Mouse (Mus musculus): ENCODE results near the gene Tff1. TPM values are rescaled to one million over a fixed set of nuclear protein-coding genes. Genes with fewer than 3 reads are reported as not detected.

Tff1 gene
- polyA plus RNA-seq, 1 experiment from 2014 or later = not detected

DNA sequence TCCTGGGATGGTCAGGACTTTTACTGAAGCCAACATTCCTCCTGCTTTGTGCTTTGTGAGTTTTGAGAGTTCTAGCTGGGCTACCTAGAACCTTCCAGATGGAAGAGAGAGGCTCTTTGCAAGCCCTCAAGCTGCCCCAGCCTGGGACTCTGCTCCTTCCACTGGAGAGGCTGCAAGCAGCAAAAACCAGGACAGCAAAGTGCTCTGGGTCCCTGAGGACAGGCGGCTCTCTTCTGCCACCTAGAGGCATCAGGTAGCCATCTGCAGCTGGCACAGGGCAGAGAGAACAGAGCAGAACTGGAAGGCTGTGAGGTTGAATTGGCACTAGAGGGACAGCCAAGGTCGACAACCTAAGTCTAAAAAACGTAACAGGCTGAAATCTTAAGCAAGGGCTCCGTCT, 22.3 kb upstream of the Tff1 start:
- WGBS = 15% methylated on average over 4 of the region's 4 CpGs

DNA sequence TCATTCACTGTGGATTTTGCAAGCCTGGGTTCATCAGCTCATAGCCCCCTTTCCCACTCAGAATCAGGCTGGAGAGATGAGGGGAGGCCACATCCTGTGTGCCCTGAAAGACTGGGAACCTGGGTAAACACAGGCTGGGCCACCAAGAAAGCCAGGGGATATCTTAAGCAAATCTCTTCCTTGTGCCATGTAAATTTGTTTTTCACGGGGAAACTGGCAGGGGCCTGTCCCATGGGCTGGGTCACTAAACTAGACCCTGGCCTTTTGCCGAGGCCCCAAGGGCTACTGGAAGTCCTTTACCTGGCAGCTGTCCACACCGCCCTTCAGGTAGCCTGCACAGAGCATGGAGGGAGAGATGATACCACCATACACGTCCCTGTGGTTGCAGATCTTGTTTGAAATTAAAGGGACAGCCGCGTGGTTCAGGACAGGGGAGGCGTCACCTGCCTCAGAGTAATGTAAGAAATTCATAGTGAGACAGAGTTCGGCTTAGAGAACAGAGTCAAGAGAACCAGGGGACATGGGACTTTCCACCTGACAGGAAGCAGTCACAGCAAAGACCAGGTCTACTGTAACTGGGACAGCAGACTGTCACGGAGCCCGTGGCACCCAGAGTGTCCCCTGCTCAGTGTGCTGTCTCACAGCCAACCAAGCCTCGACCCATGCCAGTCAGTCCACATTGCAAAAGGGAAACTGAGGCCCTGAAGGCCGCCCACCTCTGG, 19.4 kb upstream of the Tff1 start:
- ATAC-seq (replicated peaks; ENCODE audit: insufficient number of reproducible peaks, insufficient read depth, low FRiP score, low read depth) = no peak
- no peaks in the 10 kb centered on the region for H3K9me3 ChIP-seq (replicated peaks)
- no peak overlapping the region for H3K4me2 ChIP-seq
- no peak overlapping the region for H3K4me3 ChIP-seq
- WGBS = 71% methylated on average over 12 of the region's 12 CpGs
- H3K4me1 ChIP-seq (replicated peaks) = no peaks in the 10 kb centered on the region
- no peaks in the 10 kb centered on the region for H3K36me3 ChIP-seq
- peaks cover 11% of the 10 kb centered on the region; the same call in 1 of the 2 replicates for H3K27me3 ChIP-seq
- no peak overlapping the region for H3K9ac ChIP-seq
- H3K27ac ChIP-seq = no peak overlapping the region

More for the DNA sequence above, 22.3 kb upstream of the Tff1 start:
- Histone ChIP-seq H3K27ac (no peak overlapping the region), H3K36me3 (no peaks in the 10 kb centered on the region), H3K4me3 (no peak overlapping the region), H3K27me3 (peaks cover 11% of the 10 kb centered on the region; the same call in 1 of the 2 replicates), H3K4me1 (replicated peaks) (no peaks in the 10 kb centered on the region), H3K9ac (no peak overlapping the region), H3K4me2 (no peak overlapping the region), H3K9me3 (replicated peaks) (no peaks in the 10 kb centered on the region)
- ATAC-seq (replicated peaks; ENCODE audit: insufficient number of reproducible peaks, insufficient read depth, low FRiP score, low read depth) = no peak

DNA sequence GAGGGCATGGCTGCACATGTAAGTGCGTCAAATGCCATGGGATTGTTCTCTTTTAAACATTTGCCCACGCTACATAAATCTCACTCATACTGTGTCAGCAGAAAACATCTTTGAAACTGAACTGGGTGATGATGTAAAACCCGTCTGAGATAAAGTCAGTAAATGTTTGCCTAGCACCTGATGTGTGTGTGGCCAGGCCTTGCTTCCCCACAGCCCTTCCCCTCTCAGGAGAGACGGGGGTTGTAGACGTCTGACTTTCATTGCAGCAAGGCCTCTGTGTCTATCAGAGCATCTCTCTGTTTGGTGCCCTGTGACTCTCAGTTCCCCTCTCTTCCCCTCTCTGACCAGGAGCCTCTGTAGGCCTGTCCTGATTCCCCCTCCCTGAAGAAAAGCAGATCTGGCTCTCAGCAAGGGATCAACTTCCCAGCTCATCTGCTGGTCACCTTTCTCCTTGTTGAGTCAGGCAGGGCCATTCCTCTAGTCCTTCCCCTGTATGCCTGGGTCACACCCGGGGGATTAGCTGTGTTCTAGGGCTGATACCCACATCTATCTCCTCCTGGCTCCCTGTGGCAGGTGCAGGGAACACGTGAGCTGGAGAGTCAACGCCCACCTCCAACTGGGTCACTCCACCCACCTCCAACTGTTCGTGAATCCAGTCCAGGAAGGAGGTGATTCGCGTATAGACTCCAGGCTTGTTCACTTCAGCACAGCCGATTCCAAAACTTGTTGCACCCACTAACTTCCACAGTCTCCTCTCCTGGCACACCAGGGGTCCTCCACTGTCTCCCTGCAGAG, 18.3 kb upstream of the Tff1 start:
- Histone ChIP-seq H3K4me2 (no peak overlapping the region), H3K4me1 (replicated peaks) (no peaks in the 10 kb centered on the region), H3K9me3 (replicated peaks) (no peaks in the 10 kb centered on the region), H3K27me3 (peaks cover 7% of the 10 kb centered on the region; the same call in 1 of the 2 replicates), H3K27ac (no peak overlapping the region), H3K9ac (no peak overlapping the region), H3K4me3 (no peak overlapping the region), H3K36me3 (no peaks in the 10 kb centered on the region)
- WGBS = 61% methylated on average over 12 of the region's 12 CpGs
- no peak for ATAC-seq (replicated peaks; ENCODE audit: insufficient number of reproducible peaks, insufficient read depth, low FRiP score, low read depth)

DNA sequence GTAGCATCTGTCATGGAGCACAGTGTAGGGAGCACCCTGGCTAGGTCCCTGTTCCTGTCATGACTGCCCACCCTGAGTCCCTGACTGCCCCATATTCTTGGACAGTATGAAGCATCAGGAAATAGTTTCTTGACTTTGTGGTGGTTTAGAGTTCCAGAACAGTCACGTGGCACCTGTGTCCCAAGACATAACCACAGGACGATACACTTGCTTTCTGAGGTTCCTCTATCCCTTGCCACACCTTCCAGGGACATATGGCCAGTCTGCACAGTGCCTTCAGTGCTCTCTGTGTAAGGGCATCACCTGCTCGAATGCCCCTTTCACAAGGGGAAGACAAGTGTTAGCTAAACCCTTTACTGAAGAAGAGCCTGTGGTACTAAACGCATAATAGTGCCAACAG, 16.4 kb upstream of the Tff1 start:
- Histone ChIP-seq H3K27me3 (no peaks in the 10 kb centered on the region), H3K27ac (no peak overlapping the region), H3K9ac (no peak overlapping the region), H3K4me1 (replicated peaks) (no peaks in the 10 kb centered on the region), H3K4me3 (no peak overlapping the region), H3K36me3 (no peaks in the 10 kb centered on the region), H3K4me2 (no peak overlapping the region), H3K9me3 (replicated peaks) (no peaks in the 10 kb centered on the region)
- ATAC-seq (replicated peaks; ENCODE audit: insufficient number of reproducible peaks, insufficient read depth, low FRiP score, low read depth) = no peak
- WGBS = 69% methylated on average over 4 of the region's 4 CpGs

DNA sequence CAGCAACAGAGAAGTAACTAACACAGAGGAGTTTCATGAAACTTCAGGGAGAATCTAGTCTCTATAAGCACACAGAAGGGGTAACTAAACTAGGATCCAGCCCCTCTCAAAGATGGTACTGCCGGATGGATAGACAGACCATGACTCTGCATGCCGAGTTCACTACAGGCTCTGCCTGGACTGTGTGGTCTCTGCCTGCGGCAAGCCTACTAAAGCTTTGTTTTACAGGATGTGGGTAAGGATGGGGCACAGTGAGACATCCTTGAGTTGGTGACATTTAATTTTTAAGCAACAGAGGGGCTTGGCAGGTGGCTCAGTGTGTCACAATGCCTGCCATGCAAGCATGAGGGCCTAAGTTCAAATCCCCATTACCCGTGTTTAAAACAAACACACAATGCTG, 11.2 kb upstream of the Tff1 start:
- no peak for ATAC-seq (replicated peaks; ENCODE audit: insufficient number of reproducible peaks, insufficient read depth, low FRiP score, low read depth)
- no peaks in the 10 kb centered on the region for H3K9me3 ChIP-seq (replicated peaks)
- WGBS = 79% methylated on average over 4 of the region's 4 CpGs

DNA sequence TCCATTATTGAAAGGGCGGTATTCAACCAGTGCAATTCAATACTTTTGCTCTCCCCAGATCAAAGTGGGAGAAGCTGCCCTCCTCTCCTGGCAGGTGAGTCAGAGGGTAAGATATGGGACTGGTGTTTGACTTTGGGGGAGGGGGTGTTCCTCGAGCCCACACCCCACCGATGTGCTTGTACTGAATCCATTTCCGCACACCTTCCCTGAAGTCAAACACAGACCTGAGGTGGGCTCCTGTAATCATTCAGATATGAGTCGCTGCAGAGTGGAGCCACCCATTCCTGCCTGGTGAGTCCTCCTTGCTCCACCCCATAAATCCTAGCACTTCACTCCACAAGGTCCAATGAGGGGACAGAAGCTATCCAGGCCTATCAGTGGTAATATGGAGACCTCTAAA, 4.7 kb upstream of the Tff1 start:
- no peaks in the 10 kb centered on the region for H3K27me3 ChIP-seq
- no peak overlapping the region for H3K9ac ChIP-seq
- WGBS = 72% methylated on average over 5 of the region's 5 CpGs
- no peak overlapping the region for H3K27ac ChIP-seq
- H3K4me1 ChIP-seq (replicated peaks) = no peaks in the 10 kb centered on the region
- no peak overlapping the region for H3K4me2 ChIP-seq
- H3K36me3 ChIP-seq = no peaks in the 10 kb centered on the region
- no peak for ATAC-seq (replicated peaks; ENCODE audit: insufficient number of reproducible peaks, insufficient read depth, low FRiP score, low read depth)
- H3K4me3 ChIP-seq = no peak overlapping the region
- no peaks in the 10 kb centered on the region for H3K9me3 ChIP-seq (replicated peaks)

More for the DNA sequence above, 11.2 kb upstream of the Tff1 start:
- H3K27ac ChIP-seq = no peak overlapping the region
- no peak overlapping the region for H3K4me2 ChIP-seq
- no peaks in the 10 kb centered on the region for H3K4me1 ChIP-seq (replicated peaks)
- H3K4me3 ChIP-seq = no peak overlapping the region
- H3K36me3 ChIP-seq = no peaks in the 10 kb centered on the region
- H3K27me3 ChIP-seq = no peaks in the 10 kb centered on the region
- H3K9ac ChIP-seq = no peak overlapping the region

DNA sequence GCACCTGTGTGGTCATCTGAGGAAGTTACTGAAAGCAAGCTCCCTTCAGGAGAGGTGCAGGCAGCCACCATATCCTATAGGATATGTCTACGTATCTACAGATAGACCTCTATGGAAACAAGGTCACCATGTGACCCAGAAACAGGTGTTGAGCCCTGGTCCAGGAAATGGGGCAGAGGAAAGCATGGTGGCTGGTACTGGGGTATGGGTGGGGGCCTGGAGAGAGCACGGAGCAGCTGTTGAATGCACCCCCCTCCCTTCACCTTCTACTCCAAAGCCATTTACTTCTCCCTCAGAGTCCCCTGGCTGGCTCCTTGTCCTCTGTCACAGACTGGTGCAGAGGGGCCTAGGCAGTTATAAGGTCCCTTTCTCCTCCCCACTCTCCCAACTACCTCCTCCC, 1.3 kb downstream of the Tff1 start:
- H3K36me3 ChIP-seq = no peaks in the 10 kb centered on the region
- H3K4me3 ChIP-seq = no peak overlapping the region
- H3K9ac ChIP-seq = no peak overlapping the region
- no peaks in the 10 kb centered on the region for H3K9me3 ChIP-seq (replicated peaks)
- H3K27me3 ChIP-seq = no peaks in the 10 kb centered on the region
- 72% methylated on average over 2 of the region's 2 CpGs for WGBS
- no peak overlapping the region for H3K27ac ChIP-seq
- H3K4me2 ChIP-seq = no peak overlapping the region
- H3K4me1 ChIP-seq (replicated peaks) = no peaks in the 10 kb centered on the region
- no peak for ATAC-seq (replicated peaks; ENCODE audit: insufficient number of reproducible peaks, insufficient read depth, low FRiP score, low read depth)

DNA sequence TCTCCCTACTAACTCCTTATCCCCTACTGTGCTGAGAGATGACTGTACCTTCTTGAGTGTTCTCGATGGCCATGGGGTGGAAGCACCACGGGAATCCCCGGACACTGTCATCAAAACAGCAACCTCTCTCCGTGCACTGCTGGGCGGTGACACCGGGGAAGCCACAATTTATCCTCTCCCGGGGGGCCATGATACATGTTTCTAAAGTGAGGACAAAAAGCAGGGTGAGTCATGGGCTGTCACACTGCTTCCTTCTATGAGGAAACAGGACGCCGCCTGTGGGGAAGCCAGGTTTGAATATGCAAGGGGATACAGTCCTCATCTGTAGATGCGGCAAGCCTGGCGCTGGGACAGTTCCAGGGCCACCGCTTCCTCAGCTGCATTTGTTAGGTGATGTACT, 2.5 kb downstream of the Tff1 start:
- no peaks in the 10 kb centered on the region for H3K9me3 ChIP-seq (replicated peaks)
- no peak overlapping the region for H3K4me3 ChIP-seq
- no peaks in the 10 kb centered on the region for H3K27me3 ChIP-seq
- WGBS = 73% methylated on average over 12 of the region's 12 CpGs
- H3K9ac ChIP-seq = no peak overlapping the region
- no peak for ATAC-seq (replicated peaks; ENCODE audit: insufficient number of reproducible peaks, insufficient read depth, low FRiP score, low read depth)
- no peak overlapping the region for H3K4me2 ChIP-seq
- H3K36me3 ChIP-seq = no peaks in the 10 kb centered on the region
- H3K27ac ChIP-seq = no peak overlapping the region
- H3K4me1 ChIP-seq (replicated peaks) = no peaks in the 10 kb centered on the region

DNA sequence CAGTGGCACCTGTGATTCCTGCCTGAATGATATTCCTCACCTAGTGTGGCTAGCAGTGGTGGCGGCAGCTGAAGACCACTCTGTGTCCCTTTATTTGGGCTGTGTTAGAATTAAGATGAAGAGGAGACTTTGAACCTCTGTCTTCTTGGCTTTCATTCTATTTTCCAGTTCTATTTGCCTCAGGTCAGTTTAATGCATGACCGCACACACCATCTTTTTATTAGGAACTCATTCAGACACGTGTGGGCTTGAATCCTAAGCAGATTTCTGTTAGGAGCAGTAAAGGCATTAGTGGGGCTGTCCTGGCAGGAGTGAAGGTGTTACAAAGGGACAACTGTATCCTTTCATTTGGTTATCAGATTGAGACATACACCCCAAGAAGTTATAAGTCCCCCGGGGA, 4.8 kb downstream of the Tff1 start:
- no peaks in the 10 kb centered on the region for H3K36me3 ChIP-seq
- H3K9ac ChIP-seq = no peak overlapping the region
- no peak overlapping the region for H3K27ac ChIP-seq
- 85% methylated on average over 4 of the region's 4 CpGs for WGBS
- H3K4me2 ChIP-seq = no peak overlapping the region
- no peak overlapping the region for H3K4me3 ChIP-seq
- H3K9me3 ChIP-seq (replicated peaks) = no peaks in the 10 kb centered on the region
- H3K4me1 ChIP-seq (replicated peaks) = no peaks in the 10 kb centered on the region
- H3K27me3 ChIP-seq = no peaks in the 10 kb centered on the region
- ATAC-seq (replicated peaks; ENCODE audit: insufficient number of reproducible peaks, insufficient read depth, low FRiP score, low read depth) = no peak

DNA sequence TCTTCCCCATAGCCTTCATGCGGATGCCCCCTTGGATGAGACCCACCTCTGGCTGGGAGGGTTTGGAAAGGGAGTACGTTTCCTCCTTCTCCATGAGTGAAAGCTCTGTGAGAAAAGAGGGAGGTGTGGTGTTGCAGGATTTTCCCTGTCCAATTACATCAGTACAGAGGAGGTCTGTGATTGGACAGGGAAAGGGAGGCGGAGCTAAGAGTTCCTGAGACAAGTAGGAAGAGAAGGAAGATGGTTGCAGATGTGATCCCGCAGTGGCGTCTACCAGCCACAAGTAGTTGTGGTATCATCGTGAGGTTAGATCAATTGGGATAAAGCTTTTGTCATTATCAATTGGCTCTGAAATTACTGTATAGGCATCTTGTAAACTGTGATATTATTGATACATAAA, 7.2 kb downstream of the Tff1 start:
- H3K9me3 ChIP-seq (replicated peaks) = no peaks in the 10 kb centered on the region
- H3K27ac ChIP-seq = no peak overlapping the region
- ATAC-seq (replicated peaks; ENCODE audit: insufficient number of reproducible peaks, insufficient read depth, low FRiP score, low read depth) = no peak
- WGBS = 70% methylated on average over 6 of the region's 6 CpGs
- no peak overlapping the region for H3K4me2 ChIP-seq
- no peak overlapping the region for H3K9ac ChIP-seq
- no peaks in the 10 kb centered on the region for H3K36me3 ChIP-seq
- H3K4me3 ChIP-seq = no peak overlapping the region
- H3K27me3 ChIP-seq = no peaks in the 10 kb centered on the region
- no peaks in the 10 kb centered on the region for H3K4me1 ChIP-seq (replicated peaks)

DNA sequence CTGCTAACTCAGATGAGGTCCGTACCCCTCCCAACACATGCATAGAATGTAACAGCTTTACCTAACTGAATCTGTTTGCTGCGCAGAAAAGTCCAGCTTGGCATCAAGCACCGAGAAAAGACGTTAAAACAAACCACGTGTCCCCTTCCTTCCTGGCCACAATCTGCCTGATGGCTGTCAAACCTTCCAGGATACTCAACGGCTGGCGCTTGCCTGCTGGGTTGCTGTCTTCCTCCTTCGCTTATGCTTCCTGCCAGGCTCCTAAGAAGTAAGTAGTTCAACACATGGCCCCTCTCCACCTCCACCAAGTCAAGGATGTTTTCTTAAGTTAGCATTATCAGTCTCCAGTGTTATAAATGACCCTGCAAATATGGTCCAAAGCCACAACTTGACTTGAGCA, 11.3 kb downstream of the Tff1 start:
- H3K9ac ChIP-seq = no peak overlapping the region
- ATAC-seq (replicated peaks; ENCODE audit: insufficient number of reproducible peaks, insufficient read depth, low FRiP score, low read depth) = no peak
- no peaks in the 10 kb centered on the region for H3K27me3 ChIP-seq
- no peaks in the 10 kb centered on the region for H3K4me1 ChIP-seq (replicated peaks)
- H3K27ac ChIP-seq = no peak overlapping the region
- H3K9me3 ChIP-seq (replicated peaks) = no peaks in the 10 kb centered on the region
- no peaks in the 10 kb centered on the region for H3K36me3 ChIP-seq
- H3K4me3 ChIP-seq = no peak overlapping the region
- H3K4me2 ChIP-seq = no peak overlapping the region
- 51% methylated on average over 8 of the region's 8 CpGs for WGBS
